Mouse (Mus musculus) olfactory bulb, adult 2 months (tissue): ENCODE measurements around the gene Hist1h1t.

Source experiments
- CTCF ChIP-seq: fragments of 200-500 bp; IDR thresholded peaks from 2 replicates; pipeline ENCODE4 v1.5.1; 2012; ENCODE audit warnings: low read depth, mild to moderate bottlenecking, low read length, moderate library complexity; ENCODE audit not compliant: insufficient read depth
- POLR2A ChIP-seq: fragments of 200-500 bp; IDR thresholded peaks from 2 replicates; pipeline ENCODE4 v1.6.1; 2012; ENCODE audit warnings: mild to moderate bottlenecking, low read depth, low read length, moderate library complexity; ENCODE audit not compliant: insufficient read depth

- TF ChIP-seq CTCF (no peak), POLR2A (no peak; the same call in 1 of the 2 replicates)
These were observed 43.7 kb downstream of the Hist1h1t start for GRCm38 (mm10) chr13:23739069-23739921.
